Mouse (Mus musculus) olfactory bulb, adult 2 months (tissue): Measurements from ENCODE around the gene Erg.

Source experiments
- CTCF ChIP-seq: fragments of 200-500 bp; IDR thresholded peaks from 2 replicates; pipeline ENCODE4 v1.5.1; 2012; ENCODE audit warnings: low read depth, mild to moderate bottlenecking, low read length, moderate library complexity; ENCODE audit not compliant: insufficient read depth
- POLR2A ChIP-seq: fragments of 200-500 bp; IDR thresholded peaks from 2 replicates; pipeline ENCODE4 v1.6.1; 2012; ENCODE audit warnings: mild to moderate bottlenecking, low read depth, low read length, moderate library complexity; ENCODE audit not compliant: insufficient read depth

DNA sequence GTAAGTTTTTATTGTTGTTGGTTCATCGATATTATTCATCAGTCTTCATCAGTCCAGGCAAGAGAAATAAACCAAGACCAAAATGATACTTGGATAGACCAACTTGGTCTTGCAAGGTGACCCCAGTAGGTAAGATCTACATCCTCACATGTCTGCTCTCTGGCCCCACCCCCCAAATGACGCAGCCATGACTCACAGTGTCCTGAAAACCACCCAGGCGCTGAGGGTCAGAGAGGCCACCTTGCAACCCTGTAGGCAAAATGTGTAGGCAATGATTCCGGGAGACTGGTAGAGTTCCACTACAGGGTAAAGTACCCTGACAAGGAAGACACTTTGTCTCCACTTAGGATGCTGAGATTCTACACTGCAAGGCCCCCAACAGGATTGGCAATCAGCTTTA is 138.5 kb downstream of the Erg start:
- TF ChIP-seq POLR2A (no peak), CTCF (no peak)
